Mouse (Mus musculus): ENCODE results near the gene Oasl2.
"Not testable (repeated sequence)": the region's sequence is repeated elsewhere in the genome, so short reads cannot be mapped to it uniquely, and the experiment has no call there.

The Oasl2 gene

DNA sequence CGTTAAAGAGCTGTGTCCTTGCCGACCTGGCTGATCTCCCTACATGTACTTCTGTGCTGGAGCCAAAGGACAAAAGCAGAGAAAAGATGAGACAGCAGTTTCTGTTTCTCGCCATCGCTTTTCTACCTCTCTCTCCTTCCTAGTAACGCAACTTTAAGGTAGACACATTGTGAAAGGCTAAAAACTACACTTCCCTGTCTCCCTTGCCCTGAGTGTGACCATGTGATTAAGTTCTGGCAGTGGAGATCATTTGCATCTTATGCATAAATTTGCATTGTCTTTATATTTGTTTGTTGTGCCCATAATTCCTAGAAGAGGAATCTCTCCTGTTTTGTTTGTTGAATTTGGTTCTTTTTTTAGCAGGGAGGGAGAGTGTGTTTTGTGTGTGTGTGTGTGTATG lies 19.1 kb downstream of the Oasl2 start:
- no peak for DNase-seq (ENCODE audit: low spot score)

DNA sequence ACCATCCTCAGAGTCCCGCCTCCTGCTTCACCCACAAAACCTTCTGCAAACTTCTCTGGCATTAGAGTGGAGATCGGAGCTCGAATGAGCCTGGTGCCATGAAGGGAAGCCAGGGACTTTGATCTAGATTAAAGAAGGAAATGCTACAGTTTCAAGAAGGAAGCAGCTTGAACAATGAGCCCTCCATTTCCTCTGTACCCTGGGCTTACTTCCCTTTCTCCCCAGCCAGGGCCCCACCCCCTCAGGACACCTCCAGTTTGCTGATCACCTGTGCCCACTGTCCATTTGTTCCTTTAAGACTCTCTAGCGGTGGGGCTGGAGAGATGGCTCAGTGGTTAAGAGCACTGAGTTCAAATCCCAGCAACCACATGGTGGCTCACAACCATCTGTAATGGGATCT lies 20.0 kb downstream of the Oasl2 start:
- no peak for DNase-seq (ENCODE audit: low spot score)

DNA sequence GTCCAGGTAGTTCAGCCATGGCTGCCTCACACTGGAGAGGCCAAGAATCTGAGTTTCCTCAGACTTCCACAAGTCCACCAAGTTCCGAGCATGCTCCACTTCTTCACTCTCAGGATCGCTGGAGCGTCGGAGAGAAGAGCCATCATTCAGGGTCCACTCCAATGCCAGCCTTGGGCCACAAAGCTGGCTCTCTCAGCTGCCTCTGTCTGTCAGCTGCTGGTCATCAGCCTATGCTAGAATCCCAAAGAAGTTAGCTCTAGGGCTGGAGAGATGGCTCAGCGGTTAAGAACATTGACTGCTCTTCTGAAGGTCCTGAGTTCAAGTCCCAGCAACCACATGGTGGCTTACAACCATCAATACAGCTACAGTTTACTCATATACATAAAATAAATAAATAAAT lies 20.6 kb downstream of the Oasl2 start:
- not testable (repeated sequence) for DNase-seq (ENCODE audit: low spot score)

DNA sequence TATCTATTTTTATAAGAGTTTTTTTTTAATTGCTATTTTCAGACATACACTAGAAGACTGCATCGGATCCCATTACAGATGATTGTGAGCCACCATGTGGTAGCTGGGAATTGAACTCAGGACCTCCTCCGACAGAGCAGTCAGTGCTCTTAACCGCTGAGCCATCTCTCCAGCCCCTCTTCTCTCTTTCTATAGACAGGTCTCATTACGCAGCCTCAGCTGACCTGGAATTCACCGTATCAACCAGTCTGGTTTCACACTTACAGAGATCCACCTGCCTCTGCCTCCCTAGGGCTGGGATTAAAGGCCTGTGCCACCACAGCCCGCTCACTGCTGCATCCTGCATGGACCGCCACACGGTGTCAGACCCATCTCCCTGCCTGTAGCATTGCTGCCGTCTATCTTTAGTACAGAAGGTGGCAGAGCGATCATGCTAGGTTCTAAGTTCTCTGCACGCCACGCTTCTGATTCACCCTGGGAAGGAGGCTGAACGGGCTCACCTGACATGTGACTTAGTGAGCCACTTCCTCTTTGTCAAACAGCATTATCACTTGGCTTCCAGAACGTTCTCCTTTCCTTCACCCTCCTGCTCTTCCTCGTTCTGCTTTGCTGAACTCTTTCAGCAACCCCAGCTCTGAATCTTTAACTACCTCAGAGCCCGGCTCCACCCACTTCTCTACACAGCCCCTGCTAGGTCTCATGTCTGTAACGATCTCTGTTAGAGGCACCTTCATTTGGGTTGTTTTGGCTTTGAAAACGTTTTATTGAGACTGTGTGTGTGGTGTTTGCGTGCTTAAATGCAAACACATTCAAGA lies 25.0 kb downstream of the Oasl2 start:
- DNase-seq (ENCODE audit: low spot score) = no peak

DNA sequence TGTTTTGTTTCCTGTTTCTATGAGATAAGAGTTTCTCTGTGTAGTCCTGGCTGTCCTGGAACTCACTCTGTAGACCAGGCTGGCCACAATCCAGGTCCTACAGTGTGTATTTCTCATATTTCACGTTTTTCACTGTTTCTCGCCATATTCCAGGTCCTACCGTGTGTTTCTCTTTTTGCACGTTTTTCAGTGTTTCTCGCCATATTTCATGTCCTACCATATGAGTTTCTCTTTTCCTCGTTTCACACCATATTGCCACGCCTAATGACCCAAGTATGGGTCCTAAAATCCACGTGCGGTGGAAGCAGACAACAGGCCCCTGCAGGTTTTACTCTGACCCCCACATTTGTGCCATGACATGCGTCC lies 25.6 kb downstream of the Oasl2 start:
- DNase-seq (ENCODE audit: low spot score) = no peak

DNA sequence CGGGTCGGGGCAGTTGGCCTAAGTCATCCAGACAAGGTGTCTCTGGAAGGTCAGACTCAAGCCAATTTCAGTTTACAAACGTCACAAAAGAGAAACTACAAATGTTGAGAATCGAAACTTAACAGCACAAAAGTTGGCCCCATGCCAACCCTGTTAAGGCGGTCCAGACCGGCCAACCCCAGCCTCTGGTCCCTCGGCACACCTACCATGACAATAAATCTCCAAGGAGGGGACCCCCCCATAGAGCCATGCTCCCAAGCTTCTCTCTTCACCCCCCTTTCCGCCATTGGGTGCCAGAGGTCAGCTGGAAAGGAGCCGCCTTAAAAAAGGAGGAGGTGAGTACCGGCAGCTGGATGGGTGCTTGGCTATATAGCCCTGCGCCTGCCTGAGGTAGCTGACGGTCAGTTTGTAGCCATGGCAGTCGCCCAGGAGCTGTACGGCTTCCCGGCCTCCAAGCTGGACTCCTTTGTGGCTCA lies 26.3 kb downstream of the Oasl2 start, which contains the start of gene Oasl1:
Gene Oasl1 (plus strand): TSS at position 243 of the 476 bp plus-strand sequence.
- no peak for DNase-seq (ENCODE audit: low spot score)

DNA sequence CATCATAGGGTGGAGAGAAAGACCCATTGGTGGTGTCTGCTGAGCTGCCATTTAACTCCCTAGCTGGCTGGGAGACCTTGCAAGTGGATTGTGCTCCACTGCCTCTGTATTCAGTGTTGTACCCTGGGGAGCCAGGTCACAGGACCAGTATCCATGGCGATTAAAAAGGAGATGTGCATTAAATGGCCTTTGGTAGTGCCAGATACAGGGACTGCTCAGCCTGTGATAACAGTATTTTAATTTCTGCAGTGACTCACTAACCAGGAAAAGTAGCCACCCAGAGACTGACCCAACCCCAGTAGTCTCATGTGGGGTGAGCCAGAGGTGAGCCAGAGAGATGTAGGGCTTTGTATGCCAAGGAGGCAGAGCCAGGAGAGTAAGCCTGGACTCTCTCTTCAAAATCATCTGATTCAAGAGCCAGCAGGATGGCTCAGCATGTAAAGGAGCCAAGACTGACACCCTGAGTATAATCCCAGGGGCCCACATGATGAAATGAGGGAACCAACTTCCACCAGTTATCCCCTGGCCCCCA lies 29.5 kb downstream of the Oasl2 start:
- no peak for DNase-seq (ENCODE audit: low spot score)

DNA sequence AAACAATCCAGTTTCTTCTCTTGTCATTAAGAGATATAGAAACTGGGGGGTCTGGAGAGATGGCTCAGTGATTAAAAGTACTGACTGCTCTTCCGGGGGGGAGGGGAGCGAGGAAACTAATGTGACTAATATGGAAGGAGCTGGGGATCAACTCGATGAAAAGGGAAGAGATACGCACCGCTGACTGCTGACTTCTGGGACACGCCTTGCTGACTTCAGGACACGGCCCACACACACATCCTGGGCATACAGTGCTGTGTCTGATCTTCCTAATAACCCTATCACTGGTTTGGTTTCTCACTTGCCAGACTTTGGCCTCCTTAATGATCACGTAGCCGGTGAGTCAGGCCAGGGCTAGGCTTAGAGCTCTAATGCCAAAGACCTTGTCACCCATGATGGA lies 30.0 kb downstream of the Oasl2 start:
- DNase-seq (ENCODE audit: low spot score) = no peak

DNA sequence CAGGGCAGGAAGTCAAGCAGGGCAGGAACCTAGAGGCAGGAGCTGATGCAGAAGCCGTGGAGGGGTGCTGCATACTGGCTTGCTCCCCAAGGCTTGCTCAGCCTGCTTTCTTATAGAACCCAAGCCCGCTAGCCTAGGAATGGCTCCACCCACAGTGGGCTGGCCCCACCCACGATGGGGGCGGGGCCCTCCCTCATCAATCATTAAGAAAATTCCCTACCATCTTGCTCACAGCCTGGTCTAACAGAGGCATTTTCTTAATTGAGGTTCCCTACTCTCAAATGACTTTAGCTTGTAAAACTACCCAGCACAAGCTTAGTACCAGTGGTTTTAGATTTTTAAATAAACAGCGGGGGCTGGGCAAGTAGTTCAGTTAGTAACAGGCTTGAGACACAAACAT lies 34.9 kb downstream of the Oasl2 start:
- no peak for DNase-seq (ENCODE audit: low spot score)

DNA sequence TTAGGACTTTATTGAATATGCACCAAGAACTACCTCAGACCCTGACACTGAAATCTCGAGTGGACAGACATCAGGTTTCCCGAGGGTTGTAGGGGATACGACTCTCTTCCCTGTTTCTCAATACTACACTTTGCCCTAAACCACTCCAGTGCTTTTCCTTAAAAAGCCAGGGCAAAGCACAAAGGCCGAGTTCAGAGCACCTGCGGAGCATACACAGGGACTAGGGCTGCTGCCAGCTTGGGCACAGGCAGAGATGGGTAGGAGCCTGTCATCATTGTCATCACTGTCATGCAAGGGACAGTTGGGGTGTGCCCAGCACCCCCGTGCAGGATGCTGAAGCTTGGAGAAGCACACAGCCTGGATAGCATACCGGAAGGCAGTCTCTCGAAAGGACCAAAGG lies 36.5 kb downstream of the Oasl2 start:
- DNase-seq (ENCODE audit: low spot score) = no peak

DNA sequence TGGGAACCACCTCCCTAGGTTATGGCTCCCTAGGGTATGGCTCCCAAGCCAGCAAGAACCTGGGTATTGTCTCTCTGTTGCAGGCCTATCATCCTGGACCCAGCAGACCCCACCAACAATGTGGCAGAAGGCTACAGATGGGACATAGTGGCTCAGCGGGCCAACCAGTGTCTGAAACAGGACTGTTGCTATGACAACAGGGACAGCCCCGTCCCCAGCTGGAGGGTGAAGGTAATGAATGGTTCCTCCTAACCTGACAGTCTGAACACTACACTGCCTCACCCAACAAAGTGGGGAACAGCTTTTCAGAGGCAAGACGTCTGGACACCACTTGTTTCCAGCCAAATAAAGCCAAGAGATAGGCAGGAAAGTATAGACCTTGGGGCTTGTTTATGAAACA lies 39.1 kb downstream of the Oasl2 start:
- DNase-seq (ENCODE audit: low spot score) = peak; percentile 43

DNA sequence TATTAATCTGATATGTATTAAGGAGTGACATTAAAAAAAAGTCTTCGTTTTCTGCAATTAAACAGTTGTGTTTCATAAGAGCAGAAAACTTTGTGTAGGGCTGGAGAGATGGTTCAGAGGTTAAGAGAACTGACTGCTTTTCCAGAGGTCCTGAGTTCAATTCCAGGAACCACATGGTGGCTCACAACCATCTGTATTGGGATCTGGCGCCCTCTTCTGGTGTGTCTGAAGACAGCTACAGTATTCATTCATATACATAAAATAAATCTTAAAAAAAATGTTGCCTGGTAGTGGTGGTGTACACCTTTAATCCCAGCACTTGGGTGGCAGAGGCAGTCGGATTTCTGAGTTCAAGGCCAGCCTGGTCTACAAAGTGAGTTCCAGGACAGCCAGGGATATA lies 44.4 kb downstream of the Oasl2 start:
- DNase-seq (ENCODE audit: low spot score) = not testable (repeated sequence)

DNA sequence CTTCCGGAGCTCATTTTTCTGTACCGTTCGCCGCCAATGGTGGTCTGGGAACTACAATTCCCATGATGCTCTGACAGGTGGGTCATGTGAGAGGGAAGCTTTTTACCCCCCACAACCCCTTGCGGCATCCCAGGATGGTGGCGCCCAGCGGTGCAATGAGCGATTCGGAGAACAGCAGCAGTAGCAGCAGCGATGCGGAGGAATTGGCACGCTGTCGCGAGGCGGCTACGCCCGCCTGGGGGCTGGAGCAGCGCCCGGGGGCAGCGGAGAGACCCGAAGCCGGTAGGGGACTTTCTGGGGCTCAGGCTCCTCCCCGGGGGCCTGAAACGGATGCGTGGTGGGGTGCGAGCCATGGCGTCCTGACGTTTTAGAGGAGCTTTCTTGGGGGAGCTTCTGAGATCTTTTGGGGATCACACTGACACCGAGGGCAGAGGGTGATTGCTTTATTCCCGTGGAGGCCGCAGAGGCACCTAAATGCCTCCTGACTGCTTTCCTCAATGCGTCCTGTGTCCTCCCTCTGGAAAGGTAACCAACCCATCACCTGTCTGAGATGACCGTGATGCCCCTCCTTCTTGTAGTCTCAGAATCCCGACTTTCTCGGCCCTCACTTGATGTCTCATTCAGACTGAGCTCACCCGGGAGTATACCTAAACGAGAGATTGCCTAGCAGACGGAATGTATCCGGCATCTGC lies 45.5 kb downstream of the Oasl2 start, which contains the start of gene 2210016L21Rik:
Gene 2210016L21Rik (plus strand): TSS at position 85 of the 692 bp plus-strand sequence.
- DNase-seq (ENCODE audit: low spot score) = peak; percentile 96

DNA sequence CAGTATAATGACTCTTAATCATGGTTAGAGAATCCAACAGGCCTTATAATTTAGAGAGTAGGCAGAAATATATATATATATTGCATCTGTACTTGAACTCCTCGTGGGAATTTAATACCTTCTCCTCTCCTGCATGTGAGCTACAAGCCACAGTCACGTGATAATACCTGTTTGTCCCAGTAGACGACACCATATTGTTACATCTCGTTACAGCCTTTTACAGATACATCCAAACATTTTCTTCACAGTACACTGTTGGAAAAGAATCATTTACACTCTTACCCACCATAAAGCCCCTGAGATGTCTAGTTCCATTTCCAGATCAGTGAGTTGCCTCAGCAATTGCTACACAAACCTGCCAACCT lies 46.0 kb downstream of the Oasl2 start:
- DNase-seq (ENCODE audit: low spot score) = no peak

DNA sequence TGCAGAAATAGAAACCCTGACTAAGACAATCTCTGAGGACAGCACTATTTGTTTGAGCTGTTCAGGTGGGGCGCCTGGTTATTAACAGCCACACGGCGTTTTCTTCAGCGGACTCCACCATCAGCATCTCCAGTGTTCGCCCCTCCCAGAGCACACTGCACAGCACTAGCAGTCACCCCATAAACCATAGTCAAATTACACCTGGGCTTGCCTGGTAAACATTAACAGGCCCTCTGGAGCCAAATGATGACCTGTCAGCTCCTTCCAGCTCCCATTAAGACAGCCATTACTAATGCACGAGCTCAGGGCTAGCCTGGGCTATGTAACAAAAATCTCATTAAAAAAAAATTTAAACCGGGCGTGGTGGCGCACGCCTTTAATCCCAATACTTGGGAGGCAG lies 48.3 kb downstream of the Oasl2 start:
- DNase-seq (ENCODE audit: low spot score) = no peak

DNA sequence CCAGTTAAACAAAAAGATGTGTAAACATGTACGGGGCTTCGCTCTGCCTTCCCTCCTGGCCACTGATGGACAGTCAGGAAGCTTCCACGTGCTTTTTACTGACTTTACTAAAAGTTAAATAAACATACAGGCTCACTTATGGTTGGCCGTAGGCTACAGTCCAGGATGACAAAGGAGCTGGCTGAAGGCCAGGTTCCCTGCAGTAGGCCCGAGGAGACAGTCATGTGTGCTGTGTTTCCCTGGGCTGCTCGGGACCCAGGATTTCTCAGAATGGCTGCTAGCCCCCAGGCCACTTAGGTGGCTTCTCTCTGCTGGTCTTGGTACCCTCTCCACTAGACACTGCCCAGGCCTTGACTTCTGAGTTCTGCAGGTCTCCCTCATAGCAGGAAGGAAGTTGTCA lies 52.2 kb downstream of the Oasl2 start:
- DNase-seq (ENCODE audit: low spot score) = no peak

DNA sequence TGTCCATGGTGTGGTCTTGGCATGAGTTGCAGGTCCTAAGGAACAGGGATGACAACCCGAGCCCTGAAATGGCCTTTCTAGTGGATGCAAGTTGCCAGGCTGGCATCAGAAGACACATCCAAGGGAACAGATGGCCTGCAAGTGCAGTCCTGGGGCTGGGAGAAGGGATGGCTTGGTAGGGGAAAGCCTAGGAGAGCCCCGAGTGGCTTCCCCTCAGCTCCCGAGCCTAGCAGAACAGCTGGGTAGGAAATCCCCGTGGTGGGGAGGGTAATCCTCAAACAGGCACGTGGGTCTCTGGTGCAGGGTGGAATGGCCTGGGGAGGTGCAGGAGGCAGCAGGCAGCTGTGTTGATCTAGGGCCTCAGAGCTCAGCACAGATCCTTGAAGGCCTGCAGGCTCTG lies 52.6 kb downstream of the Oasl2 start:
- no peak for DNase-seq (ENCODE audit: low spot score)

DNA sequence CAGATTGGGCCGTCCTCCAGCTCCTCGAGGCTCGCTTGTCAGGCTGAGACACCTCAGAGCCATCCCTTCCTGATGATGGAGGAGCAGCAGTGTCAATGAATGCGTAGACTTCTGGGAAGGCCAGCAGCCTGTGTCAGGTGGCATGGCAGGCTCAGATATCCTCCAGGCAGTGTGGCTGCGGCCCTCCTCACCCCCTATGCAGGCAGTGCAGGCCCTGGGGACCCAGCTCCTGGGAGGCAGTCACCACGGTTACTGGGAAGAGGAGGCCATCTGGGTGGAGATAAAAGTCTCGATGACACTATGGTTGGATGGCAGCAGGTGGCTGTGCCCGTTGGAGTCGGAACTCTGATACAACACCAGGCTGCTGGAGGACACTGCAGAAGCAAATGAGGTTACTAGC lies 53.1 kb downstream of the Oasl2 start:
- no peak for DNase-seq (ENCODE audit: low spot score)

DNA sequence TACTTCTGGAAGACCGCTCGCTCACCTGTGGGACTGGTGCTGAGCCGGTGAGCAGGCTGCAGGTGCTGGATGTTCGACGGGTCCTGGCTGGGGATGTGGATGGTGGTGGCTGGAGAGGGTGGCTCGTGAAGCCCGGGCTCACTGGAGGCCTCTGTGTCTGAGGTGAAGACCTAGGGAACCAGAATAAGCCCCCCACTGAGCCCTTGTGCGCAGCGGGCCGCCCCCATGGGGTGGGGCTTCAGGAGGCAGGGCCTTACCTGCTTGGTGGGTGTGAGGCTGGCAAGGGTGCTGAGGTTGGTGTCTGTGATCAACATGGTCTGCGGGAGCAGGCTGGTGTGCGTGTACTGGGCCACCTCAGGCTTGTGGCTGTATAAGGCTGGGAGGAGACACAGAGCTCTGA lies 53.9 kb downstream of the Oasl2 start:
- no peak for DNase-seq (ENCODE audit: low spot score)

DNA sequence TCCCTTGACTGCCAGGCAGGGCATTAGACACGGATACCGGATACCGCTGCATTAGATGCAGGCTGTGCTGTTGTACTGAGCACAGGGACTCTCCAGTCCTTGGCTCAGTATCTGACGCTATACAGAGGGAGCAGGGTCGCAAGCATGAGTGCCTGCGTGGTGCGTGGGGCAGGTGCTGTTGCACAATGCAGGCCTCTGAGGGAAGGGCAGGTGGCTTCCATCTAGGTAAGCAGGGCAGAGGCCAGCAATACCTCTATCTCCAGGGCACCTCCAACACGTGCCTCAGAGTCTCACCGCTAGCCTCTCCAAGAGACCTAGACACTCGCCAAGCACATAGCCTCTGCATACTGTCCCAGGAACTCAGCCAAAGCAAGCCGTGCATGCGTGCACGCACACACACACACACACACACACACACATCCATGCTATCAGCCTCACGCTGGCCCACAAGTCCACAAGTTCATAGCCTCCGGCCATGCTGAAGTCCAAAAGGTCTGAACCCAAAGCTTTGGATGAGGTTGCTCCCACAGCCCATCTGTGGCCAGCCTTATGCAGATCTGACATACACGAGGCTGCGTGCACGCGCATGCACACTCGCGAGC lies 54.6 kb downstream of the Oasl2 start:
- no peak for DNase-seq (ENCODE audit: low spot score)

DNA sequence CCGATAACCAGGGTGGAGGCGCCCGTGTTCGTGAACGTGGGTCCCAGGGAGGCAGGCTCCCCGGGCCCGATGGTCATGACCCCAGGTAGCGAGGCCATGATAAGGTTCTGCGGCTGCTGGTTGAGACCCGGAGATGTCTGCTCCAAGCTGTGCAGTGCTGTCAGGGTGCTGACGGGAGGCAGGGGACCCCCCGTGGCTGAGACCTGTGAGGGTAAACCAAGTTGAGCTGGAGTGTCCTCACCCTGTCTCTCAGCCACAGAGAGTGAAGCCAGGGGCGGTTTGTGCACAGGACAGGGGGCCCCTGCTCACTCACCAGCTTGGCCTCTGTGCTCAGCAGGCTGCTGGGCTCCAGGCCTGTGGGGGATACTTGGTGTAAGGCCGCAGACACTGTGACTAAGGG lies 56.6 kb downstream of the Oasl2 start:
- DNase-seq (ENCODE audit: low spot score) = no peak

DNA sequence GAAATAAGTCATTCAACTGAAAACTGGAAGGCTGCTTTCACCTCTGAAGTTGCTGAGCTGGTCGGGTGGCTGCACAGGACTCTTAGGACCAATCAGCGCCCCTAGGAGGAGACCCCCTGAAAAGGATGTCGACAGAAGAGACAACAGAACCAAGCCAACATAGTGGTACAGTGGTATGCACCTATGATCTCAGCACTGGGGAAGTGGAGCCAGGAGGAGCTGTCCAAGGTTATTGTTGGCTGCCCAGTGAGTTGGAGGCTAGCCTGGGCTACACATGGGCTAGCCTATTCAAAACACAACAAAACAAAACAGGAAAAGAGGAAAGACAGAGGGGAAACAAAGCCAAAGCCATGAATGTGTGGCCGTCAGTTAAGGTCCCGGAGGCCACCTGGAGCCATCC lies 61.3 kb downstream of the Oasl2 start:
- no peak for DNase-seq (ENCODE audit: low spot score)

Data from embryo, embryonic 10.5 days (tissue).